Mouse (Mus musculus) stomach, postnatal 0 days (tissue): ENCODE measurements around the gene Slc35b3.
A peak's percentile ranks its signal among the peaks of the same experiment; 100 is the strongest.

ENCODE experiments used
- CTCF ChIP-seq: IDR thresholded peaks from 2 replicates; pipeline ENCODE4 v1.5.1; 2016; ENCODE audit warnings: antibody characterized with exemption, low read depth, mild to moderate bottlenecking, moderate library complexity
- EP300 ChIP-seq: optimal IDR thresholded peaks from 2 replicates; pipeline ENCODE3; 2016; ENCODE audit warnings: antibody characterized with exemption

DNA sequence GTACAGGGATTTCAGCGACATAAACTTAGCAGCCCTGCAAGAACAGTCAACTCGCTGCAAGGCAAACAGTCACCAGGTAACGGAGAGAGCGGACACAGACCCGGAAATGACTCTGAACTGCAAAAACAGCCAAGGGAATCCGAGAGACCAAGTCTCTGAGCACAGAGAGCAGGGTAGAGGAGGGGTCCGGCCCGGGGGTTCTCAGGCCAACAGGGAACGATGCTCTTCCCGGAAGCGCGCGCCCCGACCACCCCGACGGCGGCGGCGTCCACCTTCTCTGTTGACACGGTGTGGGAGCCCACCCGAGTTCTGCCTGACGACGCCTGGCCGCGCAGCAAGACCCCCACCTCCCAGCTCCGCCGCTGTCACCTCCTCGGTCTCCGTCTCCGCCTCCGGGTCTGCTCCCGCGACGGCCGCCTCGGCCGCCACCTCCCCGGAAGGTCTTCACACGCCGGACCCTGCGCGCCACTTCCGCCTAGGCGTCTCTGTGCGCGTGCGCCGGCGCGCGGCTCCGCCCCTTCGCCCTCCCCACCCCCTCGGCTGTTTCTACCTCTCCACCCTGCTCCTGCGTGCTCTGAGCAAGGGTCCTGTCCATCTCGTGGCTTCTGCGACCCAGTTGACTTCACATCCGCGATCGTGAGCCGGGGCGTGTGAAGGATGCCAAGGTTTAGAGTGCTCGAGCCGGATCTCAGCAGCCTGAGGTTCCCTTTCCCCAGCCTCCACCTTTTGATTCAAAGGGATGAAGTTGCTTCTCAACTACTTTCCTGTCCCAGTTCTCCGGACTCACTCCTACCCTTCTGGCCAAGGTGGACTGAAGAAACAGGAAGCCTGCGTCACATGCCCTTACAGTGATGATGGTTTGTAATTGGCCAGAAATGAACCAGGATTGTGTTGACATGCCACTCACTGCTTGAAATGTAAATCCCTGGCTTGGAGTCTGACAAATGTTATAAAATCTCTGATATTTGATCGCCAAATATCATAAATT, at the start of gene Slc35b3:
- TF ChIP-seq CTCF (0 out of 2 replicates have a peak, but pooled peaks have one; percentile 1), EP300 (no peak)
